Mouse (Mus musculus): ENCODE measurements at regions not wholly inside any gene's neighbourhood (a gene's known extent, or its start where the extent isn't known, plus 50 kb on each side); places are given as distances from the start of the nearest gene placed in this dataset.

GRCm38 (mm10) chr5:51917812-51918448, 272.4 kb downstream of the Dhx15 start:
- Histone ChIP-seq H3K36me3 (ENCODE audit: control insufficient read depth, insufficient read depth, low read length) (no peaks in the 10 kb centered on the region), H3K9ac (ENCODE audit: low read depth, low read length, severe bottlenecking) (no peak overlapping the region), H3K27me3 (ENCODE audit: control insufficient read depth, insufficient read depth, low read length) (no peaks in the 10 kb centered on the region), H3K27ac (replicated peaks; ENCODE audit: low read depth, low read length) (no peak overlapping the region), H3K4me3 (replicated peaks; ENCODE audit: low read length) (no peak overlapping the region), H3K4me1 (ENCODE audit: control insufficient read depth, insufficient read depth, low read length) (no peaks in the 10 kb centered on the region), H3K4me2 (replicated peaks; ENCODE audit: low read depth, low read length, severe bottlenecking) (no peak overlapping the region), H3K9me3 (ENCODE audit: control insufficient read depth, low read length) (no peaks in the 10 kb centered on the region)
- ATAC-seq (ENCODE audit: low FRiP score, low read depth) = no peak
- WGBS = 31% methylated on average over 4 of the region's 4 CpGs
- DNase-seq (ENCODE audit: low spot score) = no peak
- no peak for TF ChIP-seq POLR2A (IDR thresholded peaks at IDR 0.05; ENCODE audit: borderline replicate concordance, extremely low read depth, insufficient read depth, insufficient read length)

- H3K4me1 ChIP-seq (ENCODE audit: control insufficient read depth, insufficient read depth, low read length) = no peaks in the 10 kb centered on the region
- no peak overlapping the region for H3K4me2 ChIP-seq (replicated peaks; ENCODE audit: low read depth, low read length, severe bottlenecking)
- ATAC-seq (ENCODE audit: low FRiP score, low read depth) = no peak
- 61% methylated on average over 6 of the region's 6 CpGs for WGBS
- H3K9ac ChIP-seq (ENCODE audit: low read depth, low read length, severe bottlenecking) = no peak overlapping the region
- no peak overlapping the region for H3K27ac ChIP-seq (replicated peaks; ENCODE audit: low read depth, low read length)
- H3K4me3 ChIP-seq (replicated peaks; ENCODE audit: low read length) = no peak overlapping the region
- no peak for TF ChIP-seq POLR2A (IDR thresholded peaks at IDR 0.05; ENCODE audit: borderline replicate concordance, extremely low read depth, insufficient read depth, insufficient read length)
- H3K36me3 ChIP-seq (ENCODE audit: control insufficient read depth, insufficient read depth, low read length) = no peaks in the 10 kb centered on the region
- H3K9me3 ChIP-seq (ENCODE audit: control insufficient read depth, low read length) = no peaks in the 10 kb centered on the region
- H3K27me3 ChIP-seq (ENCODE audit: control insufficient read depth, insufficient read depth, low read length) = no peaks in the 10 kb centered on the region
- DNase-seq (ENCODE audit: low spot score) = no peak
These were observed 275.6 kb downstream of the Dhx15 start for GRCm38 (mm10) chr5:51914731-51915130.

DNA sequence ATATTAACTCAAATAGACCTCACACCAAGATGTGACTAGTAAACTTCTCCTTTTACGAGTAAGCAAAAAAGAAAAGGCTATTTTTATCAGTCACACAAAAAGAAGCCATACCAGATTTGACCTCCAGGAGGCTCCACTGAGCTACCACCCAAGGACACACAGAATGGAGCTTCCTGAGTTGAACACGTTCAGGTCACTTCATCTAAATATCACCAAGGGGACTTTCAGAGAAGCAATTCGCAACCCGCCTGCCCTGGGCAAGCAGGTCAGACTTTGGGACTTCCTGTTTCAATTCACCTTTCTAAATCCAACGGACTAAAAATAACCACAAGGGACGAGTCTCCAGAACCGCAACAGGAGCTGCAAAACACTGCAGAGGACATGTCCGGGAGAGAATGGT, 281.5 kb downstream of the Dhx15 start:
- Histone ChIP-seq H3K27ac (replicated peaks; ENCODE audit: low read depth, low read length) (no peak overlapping the region), H3K9me3 (ENCODE audit: control insufficient read depth, low read length) (no peaks in the 10 kb centered on the region), H3K4me2 (replicated peaks; ENCODE audit: low read depth, low read length, severe bottlenecking) (no peak overlapping the region), H3K4me3 (replicated peaks; ENCODE audit: low read length) (no peak overlapping the region), H3K36me3 (ENCODE audit: control insufficient read depth, insufficient read depth, low read length) (no peaks in the 10 kb centered on the region), H3K9ac (ENCODE audit: low read depth, low read length, severe bottlenecking) (no peak overlapping the region), H3K27me3 (ENCODE audit: control insufficient read depth, insufficient read depth, low read length) (no peaks in the 10 kb centered on the region), H3K4me1 (ENCODE audit: control insufficient read depth, insufficient read depth, low read length) (no peaks in the 10 kb centered on the region)
- no peak for TF ChIP-seq POLR2A (IDR thresholded peaks at IDR 0.05; ENCODE audit: borderline replicate concordance, extremely low read depth, insufficient read depth, insufficient read length)
- ATAC-seq (ENCODE audit: low FRiP score, low read depth) (no peak), DNase-seq (ENCODE audit: low spot score) (no peak)
- WGBS = 66% methylated on average over 8 of the region's 8 CpGs

DNA sequence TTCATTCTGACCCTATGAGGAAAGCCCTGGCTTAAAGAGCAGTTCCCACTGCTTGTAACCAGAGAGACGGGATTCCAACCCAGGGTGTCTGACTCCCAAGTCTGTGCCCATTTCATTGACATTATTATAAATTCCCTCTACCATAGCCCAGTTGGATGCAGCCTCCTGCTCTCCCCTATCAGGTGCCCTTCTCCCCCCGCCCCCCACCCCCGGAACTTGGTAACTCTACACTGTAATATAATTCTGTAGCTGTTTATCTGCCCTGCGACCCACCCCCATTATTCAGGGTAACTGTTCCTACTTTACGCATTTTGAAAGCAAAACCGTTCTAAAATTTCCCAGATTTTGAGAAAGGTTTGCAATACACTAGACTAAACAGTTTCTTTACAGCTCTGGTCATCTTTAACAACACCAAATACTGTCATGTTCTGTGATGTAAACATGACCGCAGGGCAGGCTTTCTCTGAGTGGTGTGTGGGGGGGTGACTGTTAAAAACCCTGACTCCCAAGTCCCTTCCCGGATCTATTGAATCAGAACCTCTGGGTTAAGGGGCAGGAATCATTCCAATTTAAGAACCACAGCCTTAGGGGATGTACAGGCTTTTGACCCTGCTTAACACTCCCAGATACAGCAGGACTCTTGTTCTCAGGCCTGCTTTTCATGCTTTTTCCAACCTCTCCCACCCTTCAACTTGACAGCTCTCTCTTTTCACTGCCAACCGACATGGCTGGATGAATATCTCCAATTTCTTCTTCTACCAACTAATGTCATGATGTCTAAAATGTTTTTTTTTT, 283.8 kb downstream of the Dhx15 start:
- no peak for ATAC-seq (ENCODE audit: low FRiP score, low read depth)
- WGBS = 64% methylated on average over 9 of the region's 9 CpGs
- TF ChIP-seq POLR2A (IDR thresholded peaks at IDR 0.05; ENCODE audit: borderline replicate concordance, extremely low read depth, insufficient read depth, insufficient read length) = no peak

GRCm38 (mm10) chr5:51894159-51894558, 296.2 kb downstream of the Dhx15 start:
- ATAC-seq (ENCODE audit: low FRiP score, low read depth) (no peak), DNase-seq (ENCODE audit: low spot score) (no peak)
- TF ChIP-seq POLR2A (IDR thresholded peaks at IDR 0.05; ENCODE audit: borderline replicate concordance, extremely low read depth, insufficient read depth, insufficient read length) = no peak
- H3K36me3 ChIP-seq (ENCODE audit: control insufficient read depth, insufficient read depth, low read length) = no peaks in the 10 kb centered on the region
- H3K27me3 ChIP-seq (ENCODE audit: control insufficient read depth, insufficient read depth, low read length) = no peaks in the 10 kb centered on the region
- no peaks in the 10 kb centered on the region for H3K9me3 ChIP-seq (ENCODE audit: control insufficient read depth, low read length)
- no peak overlapping the region for H3K9ac ChIP-seq (ENCODE audit: low read depth, low read length, severe bottlenecking)
- 48% methylated on average over 8 of the region's 8 CpGs for WGBS
- H3K4me3 ChIP-seq (replicated peaks; ENCODE audit: low read length) = no peak overlapping the region
- no peaks in the 10 kb centered on the region for H3K4me1 ChIP-seq (ENCODE audit: control insufficient read depth, insufficient read depth, low read length)
- no peak overlapping the region for H3K4me2 ChIP-seq (replicated peaks; ENCODE audit: low read depth, low read length, severe bottlenecking)
- no peak overlapping the region for H3K27ac ChIP-seq (replicated peaks; ENCODE audit: low read depth, low read length)

More for the DNA sequence above, 283.8 kb downstream of the Dhx15 start:
- H3K4me2 ChIP-seq (replicated peaks; ENCODE audit: low read depth, low read length, severe bottlenecking) = no peak overlapping the region
- H3K36me3 ChIP-seq (ENCODE audit: control insufficient read depth, insufficient read depth, low read length) = no peaks in the 10 kb centered on the region
- H3K4me3 ChIP-seq (replicated peaks; ENCODE audit: low read length) = no peak overlapping the region
- H3K27ac ChIP-seq (replicated peaks; ENCODE audit: low read depth, low read length) = no peak overlapping the region
- H3K4me1 ChIP-seq (ENCODE audit: control insufficient read depth, insufficient read depth, low read length) = no peaks in the 10 kb centered on the region
- no peak for DNase-seq (ENCODE audit: low spot score)
- H3K27me3 ChIP-seq (ENCODE audit: control insufficient read depth, insufficient read depth, low read length) = no peaks in the 10 kb centered on the region
- H3K9me3 ChIP-seq (ENCODE audit: control insufficient read depth, low read length) = no peaks in the 10 kb centered on the region
- no peak overlapping the region for H3K9ac ChIP-seq (ENCODE audit: low read depth, low read length, severe bottlenecking)

Measured in limb, embryonic 14.5 days (tissue).